Mouse (Mus musculus): Measurements from ENCODE around the gene Nupl1.

Nupl1 gene

DNA sequence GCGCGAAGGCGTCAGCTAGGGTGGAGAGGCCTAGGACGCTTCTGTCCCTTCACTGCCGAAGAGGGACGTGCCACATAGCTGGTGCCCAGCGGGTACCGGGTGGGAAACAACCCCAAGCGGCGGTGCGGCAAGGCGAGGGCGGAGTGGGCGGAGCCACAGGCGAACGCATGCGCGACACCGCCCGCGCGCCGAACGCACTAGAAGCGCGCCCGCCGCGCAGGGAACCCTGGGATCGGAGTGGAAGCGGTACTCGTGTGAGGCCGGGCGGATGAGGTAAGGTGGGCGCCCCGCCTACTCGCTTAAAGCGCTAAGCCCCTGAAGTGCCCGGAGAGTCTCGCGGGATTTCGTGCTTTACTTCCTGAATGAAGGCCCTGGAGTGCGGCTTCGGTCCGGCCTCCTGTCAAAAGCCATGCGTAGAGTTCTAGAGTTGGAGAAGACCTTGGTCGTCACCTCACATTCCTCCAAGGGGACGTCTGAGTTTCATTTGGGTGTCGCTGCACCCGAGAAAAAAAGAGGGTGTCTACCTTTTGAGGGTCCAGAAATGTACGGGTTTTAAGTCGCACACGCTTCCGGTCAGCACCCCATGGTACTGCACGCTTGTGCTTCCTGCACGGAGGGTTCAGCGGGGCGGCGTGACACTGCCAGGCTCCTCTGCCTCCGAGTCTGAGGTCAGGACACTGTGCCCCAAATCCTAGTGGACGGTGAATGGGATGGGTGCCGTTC is at the start of gene Nupl1, which contains the start of gene Gm49336:
Nupl1 (minus strand) TSS at position 151 of the 723 bp plus-strand sequence.
Gm49336 (minus strand) TSS at position 227 of the 723 bp plus-strand sequence.
- DNase-seq (ENCODE audit: low spot score in 2 of 2) = peak; percentile 93 to 99

DNA sequence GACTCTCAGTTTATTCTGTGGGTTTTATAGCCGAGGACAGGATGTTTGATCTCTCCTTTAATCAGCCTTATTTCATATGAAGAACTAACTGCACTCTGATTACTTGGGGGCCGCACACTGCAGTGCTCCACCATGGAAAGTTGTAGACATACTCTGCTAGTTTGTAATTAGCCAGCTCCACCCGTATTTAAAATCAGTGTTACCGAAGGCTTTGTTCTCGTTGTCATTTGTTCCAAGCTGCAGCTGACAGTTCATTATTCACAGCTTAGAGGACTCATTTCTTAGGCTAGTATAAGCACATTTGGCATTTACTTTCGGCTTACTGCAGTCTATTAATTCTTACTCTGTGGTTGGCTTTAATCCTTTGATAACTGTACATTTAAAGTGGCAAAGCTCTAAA is 49.8 kb upstream of the Nupl1 start:
- DNase-seq (ENCODE audit: low spot score in 2 of 2) = no peak

DNA sequence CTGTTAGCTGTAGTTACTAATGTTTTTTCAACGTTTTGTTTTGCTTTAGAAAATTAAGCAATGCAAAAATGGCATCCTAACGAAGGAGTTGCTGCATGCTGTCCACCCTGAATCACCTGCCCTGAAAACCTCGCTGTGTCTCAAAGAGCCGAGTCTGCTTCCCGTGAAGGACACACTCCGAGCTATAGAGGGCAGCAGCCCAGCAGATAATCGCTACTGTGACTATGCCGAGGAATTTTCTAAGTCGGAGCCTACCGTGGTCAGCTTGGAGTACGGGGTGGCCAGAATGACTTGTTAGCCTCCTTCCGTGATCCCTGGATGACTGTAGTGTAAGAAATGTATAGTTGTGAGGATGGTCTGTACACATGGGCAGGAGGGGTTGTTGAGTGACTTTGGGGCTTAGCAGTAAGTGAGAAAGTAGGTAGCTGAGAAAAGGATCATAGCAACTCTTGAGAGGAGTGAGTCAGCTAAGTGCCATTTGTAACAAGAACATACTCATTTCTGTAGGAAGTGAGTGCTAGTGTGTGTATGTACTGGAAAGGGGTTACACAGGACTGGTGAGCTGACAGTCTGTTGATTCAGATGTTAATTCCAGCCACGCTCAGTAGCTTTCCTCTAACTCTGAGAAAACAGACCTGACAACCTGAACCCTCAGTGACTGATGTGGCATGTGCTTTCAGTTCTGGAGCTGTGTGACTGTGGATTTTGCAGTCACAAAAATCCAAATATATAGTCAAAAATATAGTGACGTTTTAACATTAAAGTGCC is 49.2 kb upstream of the Nupl1 start:
- no peak for DNase-seq (ENCODE audit: low spot score in 2 of 2)

DNA sequence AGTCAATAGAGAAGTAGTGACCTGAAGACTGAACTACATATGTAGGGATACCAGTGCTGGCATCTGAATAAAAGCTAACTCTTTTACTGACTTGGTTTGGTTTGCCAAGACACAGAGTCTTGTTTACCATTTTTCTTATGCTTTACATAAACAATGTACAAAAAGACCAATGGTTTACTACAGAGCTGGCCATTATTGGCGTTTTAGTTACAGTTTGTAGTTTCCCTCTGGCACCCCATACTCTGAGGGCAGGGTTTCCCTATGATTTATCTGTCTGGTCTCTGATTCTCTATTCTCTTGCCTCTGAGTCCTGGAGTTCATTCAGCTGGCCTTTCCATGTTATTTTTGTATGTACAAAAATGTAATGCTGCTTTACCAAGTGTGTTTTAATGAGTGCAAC is 44.3 kb upstream of the Nupl1 start:
- no peak for DNase-seq (ENCODE audit: low spot score in 2 of 2)

DNA sequence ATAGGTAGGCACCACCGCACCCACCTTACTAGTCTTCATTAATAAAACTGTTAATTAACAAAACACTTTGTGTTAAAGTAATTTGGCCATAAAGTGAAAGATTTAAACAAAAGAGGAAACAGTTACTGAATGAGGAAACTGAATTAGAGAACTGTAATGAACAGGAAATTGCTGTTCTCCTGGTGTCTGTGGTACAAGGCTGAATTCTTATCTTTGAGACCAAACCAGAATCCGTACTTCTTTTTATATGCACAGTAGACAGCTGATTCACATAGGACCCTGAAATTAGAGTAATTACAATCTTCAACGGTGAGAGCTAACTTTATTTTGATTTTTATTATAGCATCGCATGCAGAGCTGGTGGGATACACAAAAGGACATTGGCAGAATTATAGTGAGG is 39.1 kb upstream of the Nupl1 start:
- no peak for DNase-seq (ENCODE audit: low spot score in 2 of 2)

DNA sequence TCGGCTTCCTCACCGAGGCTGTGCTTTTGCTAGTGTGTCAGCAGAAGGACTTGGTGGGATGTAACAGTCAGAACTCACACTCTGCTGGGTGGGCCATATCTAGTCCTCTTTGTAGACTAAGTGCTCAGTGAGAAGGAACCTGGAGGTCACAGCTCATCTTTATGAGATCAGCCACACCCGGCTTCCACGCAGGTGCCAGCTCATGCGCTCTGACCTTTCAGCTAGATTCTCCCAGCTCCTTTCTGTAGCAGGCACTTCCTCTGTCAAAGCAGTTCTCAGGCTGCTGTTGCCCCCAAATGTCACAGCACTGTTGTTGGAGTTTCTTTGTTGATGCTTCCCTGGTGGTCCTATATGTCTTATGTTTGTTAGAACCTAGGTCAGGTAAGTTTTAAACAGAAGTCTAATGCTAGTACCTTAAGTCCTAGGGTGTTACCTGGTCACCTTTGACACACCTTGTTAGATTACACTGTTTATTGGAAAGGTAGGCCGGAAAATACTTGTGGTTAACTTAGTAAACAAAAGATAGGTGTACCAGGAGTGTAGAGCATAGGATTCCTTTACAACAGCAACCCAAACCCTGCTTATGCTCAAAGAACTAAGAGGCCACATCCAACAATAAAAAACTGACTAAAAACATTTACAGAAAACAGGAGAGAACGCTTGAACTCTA is 35.1 kb upstream of the Nupl1 start:
- no peak for DNase-seq (ENCODE audit: low spot score in 2 of 2)

DNA sequence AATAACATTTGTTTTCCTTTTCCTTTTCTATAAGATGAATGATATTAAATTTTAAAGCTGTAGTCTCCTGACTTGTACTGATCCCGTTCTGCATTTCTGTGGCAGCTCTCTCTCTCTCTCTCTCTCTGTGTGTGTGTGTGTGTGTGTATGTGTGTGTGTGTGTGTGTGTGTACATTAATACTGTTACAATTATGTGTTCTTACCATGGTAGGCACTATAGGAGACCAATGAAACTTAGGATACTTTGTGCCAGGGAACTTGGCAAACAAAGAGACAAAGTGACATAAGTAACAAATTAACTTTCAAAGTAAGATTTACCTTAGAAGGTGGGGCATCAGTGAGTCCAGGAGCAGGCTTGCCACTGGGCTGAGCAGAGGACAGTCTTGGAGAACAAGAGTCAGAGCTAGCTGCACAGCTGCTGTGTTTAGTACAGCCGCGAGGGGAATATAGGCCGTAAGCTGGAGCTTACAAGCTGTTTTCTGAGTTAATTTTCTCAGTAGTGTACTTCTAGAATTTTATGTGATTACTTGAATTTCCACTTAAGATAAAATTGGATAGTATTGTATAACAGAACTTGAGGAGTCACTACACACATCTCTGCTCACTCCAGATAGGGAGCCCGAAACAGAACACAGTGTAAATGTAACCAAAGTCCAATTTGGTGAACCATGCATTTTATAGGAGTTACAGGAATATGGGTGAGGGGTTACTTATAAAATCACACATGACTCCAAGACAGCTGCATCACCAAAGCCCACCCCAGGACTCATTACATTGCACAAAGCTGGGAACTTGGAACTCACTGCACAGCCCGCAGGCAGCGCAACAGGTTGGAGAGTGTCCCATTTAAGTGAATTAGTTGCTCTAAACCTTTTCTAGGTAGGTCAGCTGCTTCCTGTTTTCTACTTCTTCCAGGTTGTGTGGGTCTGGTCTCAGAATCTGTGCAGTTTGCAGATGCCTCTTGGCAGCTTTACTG is 24.4 kb upstream of the Nupl1 start:
- no peak for DNase-seq (ENCODE audit: low spot score in 2 of 2)

DNA sequence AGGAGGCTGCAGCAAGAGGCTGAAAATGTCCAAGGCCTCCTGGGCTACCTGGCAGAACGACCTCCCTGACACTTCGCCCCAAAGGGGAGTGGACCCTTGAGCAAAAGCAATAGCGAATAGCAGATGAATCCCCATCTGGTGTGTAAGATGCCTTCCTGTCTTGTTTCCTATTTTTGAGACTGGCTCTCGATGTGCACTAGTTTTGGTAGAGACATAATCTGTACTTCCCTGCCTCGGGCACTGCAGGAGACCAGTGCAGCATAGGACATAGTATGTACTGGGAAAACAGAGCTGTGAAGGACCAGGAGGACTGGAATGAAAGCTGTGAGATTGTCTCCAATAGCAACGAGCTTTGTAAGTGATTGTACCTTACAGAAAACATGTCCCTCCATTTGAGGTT is 22.1 kb upstream of the Nupl1 start:
- DNase-seq (ENCODE audit: low spot score in 2 of 2) = no peak

DNA sequence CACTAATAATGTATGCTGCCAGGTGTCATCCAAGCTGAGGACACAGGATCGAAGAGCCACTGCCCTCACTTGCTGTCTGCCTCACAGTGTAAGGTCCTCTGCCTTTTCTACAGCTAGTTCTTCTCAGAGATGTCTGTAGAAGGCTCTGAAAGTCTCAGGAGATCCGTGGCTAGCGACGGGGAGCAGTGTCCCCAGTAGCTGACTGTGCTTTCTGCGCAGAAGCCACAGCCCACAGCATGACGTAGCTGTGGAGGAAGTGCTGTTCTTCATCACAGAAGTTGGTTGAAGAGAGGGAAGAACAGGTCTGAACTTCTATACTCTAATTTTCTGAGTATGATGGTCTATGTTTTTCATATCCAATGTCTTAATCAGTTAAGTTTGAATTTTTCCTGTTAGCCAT is 18.1 kb upstream of the Nupl1 start:
- peak in 1 of 2 experiments; percentile 46 for DNase-seq (ENCODE audit: low spot score in 2 of 2)

DNA sequence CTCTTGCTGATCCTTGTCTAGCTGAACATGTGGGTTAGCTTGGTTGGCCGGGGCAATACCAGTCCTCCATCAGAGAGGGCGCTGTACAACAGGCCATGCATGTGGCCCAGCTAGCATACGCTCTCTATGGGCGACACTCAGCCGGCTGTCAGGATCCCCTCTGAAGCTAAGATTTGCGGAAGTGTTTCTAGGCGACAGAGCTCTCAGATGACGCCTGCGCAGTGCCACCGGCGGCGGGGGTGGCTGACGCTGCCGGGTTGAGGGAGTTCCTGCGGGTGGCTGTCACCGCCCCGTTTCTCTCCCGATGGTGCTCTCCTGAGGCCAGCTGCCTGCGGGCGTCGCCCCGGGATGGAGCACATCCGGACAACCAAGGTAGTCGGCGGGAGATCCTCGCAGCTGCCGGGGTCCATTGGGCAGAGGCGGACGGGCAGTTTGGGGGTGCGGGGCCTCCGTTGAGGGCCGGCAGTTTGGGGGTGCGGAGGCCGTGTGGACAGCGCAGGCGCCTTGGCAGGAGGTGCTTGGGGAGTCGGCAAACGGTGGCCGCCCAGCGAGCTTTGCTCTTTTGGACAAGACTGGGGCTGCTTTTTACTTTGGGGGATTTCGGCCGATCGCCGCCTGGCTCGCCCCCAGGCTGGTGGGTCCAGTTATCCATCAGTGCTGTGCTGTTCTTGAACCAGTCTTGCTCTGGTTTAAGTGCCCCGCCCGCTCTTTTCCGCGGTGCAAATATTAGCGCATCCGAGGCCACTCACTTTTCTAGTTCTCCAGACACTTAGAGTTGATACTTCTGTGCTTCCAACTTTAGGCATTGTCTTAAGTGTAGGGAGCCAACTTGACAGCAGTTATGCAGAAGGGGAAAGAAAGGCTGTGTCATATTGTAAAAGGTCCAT is 14.0 kb upstream of the Nupl1 start, which contains the start of gene Mtmr6:
Mtmr6 (plus strand) TSS at position 239 of the 887 bp plus-strand sequence.
- peak; percentile 90 to 95 for DNase-seq (ENCODE audit: low spot score in 2 of 2)

DNA sequence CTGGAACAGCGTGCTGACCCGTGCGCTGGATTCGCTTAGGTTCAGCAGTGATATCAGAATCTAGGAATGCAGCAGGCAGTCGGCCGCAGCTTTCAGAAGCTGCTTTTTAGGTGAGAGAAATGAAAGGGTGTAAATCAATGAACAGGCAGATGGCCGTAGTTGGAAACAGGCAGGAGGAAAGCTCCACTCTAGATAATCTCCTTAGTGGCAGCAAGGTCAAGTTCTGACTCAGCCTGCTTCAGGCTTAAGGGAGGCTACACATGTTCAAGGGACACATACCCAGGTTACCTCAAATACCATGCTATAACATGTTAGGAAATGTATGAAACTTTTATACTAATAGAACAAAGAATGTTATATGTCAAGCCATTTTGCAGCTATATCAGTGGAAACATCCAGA is 11.1 kb upstream of the Nupl1 start:
- DNase-seq (ENCODE audit: low spot score in 2 of 2) = no peak

DNA sequence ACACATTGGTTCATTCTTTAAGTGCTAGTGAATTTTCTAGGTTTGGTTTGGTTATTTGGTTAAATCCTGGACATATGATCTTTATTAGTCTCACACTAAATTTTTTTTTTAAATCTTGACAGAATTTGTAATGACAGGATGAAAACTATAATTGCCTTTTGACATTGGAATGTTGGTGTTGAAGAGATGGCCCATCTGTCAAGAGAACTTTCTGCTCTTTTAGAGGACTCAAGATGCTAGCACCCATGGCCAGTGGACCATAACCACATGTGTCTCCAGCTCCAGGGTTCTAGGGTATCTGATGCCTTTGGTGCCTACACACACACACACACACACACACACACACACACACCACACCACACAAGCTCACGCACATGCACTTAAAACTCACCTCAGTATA is 6.6 kb upstream of the Nupl1 start:
- DNase-seq (ENCODE audit: low spot score in 2 of 2) = no peak

DNA sequence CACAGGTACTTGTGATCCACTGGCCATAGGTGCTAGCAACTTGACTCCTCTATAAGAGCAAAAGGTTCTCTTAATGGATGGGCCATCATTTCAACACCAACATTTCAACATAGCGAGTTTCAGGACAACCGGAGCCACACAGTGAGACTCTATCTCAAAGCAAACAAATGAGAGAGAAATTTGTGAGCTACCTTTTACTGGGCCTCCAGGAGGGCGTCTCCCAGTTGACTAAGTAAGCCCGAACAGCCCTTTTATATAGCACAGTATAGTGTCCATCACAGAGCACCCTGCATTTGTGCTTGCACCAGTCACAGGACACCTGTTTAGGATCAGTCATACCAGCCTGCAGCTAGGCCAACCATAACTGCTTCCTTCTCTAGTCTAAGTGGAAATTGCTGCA is 5.9 kb upstream of the Nupl1 start:
- no peak for DNase-seq (ENCODE audit: low spot score in 2 of 2)

DNA sequence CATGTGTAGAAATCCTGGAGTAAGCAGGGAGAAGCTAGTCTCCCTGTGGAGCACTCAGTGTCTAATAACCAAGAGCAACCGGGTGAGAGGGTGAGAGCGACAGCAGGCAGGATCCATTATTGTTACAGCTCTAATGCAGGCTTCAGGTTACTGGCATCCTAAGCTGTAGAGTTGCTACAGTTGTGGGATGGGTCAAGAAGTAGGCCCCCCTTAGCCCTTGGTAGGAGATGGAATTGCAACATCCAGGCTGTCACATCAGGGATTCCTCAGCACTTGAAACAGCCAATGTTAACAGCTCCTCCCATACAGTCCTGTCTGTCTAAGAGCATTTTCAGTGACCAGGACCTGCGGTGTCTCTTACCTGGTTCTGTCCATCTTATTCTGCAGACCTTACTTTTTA is 5.1 kb upstream of the Nupl1 start:
- DNase-seq (ENCODE audit: low spot score in 2 of 2) = no peak

DNA sequence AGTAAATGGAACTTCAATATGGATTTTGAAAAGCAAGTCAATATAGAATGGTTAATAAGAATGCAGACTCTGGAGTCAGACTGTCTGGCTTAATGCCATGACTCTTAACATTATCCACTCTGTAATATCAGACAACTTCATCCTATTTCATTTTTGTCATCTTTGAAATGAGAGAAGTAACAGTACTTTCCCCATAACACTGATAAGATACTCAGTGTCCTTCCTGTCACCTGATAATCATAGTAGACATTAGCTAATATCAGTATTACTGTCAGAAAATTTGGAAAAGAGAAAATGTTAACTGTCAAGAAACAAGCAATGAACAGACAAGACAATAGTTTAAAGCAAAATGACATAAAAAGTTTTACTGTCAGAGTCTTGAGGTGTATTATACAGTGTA is 3.5 kb upstream of the Nupl1 start:
- no peak for DNase-seq (ENCODE audit: low spot score in 2 of 2)

DNA sequence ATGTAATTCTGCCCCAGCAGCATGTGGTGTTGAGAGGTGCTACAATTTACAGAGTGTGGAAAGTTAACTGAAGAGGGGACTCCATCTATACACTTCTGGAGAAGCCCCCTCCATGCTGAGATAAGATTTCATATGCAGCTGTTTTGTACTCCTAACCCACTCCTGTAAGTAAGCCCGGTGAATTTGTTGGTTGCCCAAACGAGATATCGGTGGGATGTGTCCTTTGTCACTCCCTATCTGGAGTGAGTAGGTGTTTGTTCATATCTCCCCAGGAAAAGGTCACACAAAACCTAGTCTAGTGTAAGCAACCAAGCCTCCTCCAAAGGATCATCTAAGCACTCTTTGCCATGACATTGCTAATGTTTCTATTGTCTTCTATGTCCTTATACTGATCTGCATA is 2.2 kb upstream of the Nupl1 start:
- no peak for DNase-seq (ENCODE audit: low spot score in 2 of 2)

DNA sequence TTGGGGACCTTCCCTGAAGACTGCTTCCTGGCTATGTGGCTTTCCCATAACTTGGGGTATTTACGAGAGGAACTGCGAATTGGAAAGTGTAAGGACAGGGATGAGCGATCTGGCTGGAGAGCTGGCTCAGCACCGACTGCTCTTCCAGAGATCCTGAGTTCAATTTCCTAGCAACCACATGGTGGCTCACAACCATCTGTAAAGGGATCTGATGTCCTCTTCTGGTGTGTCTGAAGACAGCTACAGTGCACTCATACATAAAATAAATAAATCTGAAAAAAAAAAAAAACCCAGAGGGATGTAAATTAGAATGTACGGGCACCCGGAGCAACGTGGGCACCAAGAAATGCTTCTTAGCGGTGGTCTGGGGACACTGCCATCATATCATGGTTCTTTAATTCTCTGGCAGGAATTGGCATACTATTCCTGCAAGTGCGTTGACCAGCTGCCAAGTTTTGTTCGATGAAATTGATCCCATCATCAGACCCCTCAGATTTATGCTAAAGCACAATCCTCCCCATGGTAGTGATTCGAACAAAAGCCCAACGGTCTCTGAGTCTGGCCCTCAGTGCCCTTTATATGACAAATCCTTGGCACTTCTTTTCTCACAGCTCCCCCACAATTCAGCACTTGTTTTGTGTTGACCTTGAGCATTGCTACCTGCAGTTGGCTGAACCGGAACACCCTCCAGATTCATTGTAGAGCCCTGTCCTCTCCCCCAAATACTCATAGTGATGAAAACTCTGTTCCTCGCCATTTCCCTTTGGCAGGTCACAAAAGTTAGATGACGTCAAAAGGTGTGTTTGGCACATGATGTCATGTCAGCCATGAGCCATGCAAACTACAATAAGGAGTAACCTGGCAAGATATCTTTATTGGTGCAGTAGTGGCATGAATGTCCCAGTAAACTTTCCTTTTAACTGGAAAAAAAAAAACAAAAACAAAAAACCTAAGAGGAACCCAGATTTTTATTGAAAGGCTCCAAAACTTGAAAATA is 1.1 kb upstream of the Nupl1 start:
- no peak for DNase-seq (ENCODE audit: low spot score in 2 of 2)

DNA sequence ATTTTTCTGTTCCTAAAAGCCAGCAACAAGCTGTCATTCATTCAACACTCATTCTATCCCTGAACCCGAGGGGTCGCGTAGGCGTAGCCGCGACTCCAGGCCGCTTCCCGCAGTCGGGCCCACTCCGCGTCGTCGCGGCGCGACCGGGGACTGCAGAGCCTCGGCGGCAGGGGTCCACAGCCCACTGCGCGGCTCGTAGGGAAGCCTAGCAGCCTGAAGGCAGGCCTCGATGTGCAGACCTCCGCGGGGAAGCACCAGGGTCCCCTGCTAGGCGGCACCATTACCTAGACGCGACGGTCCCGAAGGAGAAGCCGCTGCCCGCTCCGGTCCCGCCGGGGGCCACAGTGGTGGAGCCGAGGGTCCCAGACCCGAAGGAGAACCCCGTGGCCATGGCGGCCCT is 352 bp downstream of the Nupl1 start:
- DNase-seq (ENCODE audit: low spot score in 2 of 2) = no peak

DNA sequence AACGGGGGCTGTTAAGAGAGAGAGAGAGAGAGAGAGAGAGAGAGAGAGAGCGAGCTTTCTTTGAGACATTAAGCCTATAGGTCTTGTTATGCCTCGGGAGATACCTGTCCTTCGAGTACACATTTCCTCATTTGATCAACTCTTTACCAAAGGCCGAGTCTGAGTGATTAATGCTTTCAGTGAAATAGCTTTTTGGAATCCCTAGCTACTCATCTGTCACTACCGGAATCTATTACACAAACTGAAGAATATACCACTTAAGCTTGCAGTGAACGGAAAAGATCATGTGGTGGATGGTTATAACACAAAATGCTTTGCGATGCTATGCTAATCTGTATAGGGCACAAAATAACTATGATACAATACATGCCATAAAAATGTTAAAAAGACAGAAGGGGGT is 865 bp downstream of the Nupl1 start:
- no peak for DNase-seq (ENCODE audit: low spot score in 2 of 2)

All from spleen, postnatal 10 days (tissue).